Mouse (Mus musculus): ENCODE data around the gene Nat10. TPM values are rescaled to one million over a fixed set of nuclear protein-coding genes. Genes with fewer than 3 reads are reported as not detected.

Gene Nat10
- polyA plus RNA-seq (2014; fragmentation: Nextera tagmentation; extraction: Ambion mirVana), result 20.8 and 23.9 TPM in 2 replicates

GRCm38 (mm10) chr2:103760906-103761716, at the start of gene Nat10:
Gene Nat10, minus strand, starts transcription at chr2:103761270.
- no peaks in the 10 kb centered on the region for H3K9me3 ChIP-seq (replicated peaks; ENCODE audit: control insufficient read depth, low read length)
- peak; percentile 94 for ATAC-seq (replicated peaks; ENCODE audit: insufficient number of reproducible peaks, low FRiP score, low TSS enrichment, low read depth)
- peak within 1 kb of the TSS; percentile 82 for H3K4me2 ChIP-seq (ENCODE audit: low read depth, low read length)
- peak within 1 kb of the TSS; percentile 70 for H3K9ac ChIP-seq (replicated peaks; ENCODE audit: low read length)
- peak within 1 kb of the TSS; percentile 67; the same call in 1 of the 2 replicates for H3K27ac ChIP-seq (replicated peaks; ENCODE audit: low read depth, low read length)
- peak; percentile 99 for DNase-seq (ENCODE audit: low spot score)
- H3K4me3 ChIP-seq (ENCODE audit: low read depth, low read length), result peak within 1 kb of the TSS; percentile 77
- peaks cover 2% of the 10 kb centered on the region; the same call in 1 of the 2 replicates for H3K36me3 ChIP-seq (replicated peaks; ENCODE audit: control insufficient read depth, insufficient read depth, low read depth, low read length)
- WGBS, result under 1% methylated on average over 47 of the region's 47 CpGs
- no peaks in the 10 kb centered on the region for H3K27me3 ChIP-seq (ENCODE audit: control insufficient read depth, insufficient read depth, low read length)
- H3K4me1 ChIP-seq (ENCODE audit: control insufficient read depth, insufficient read depth, low read length), result no peaks in the 10 kb centered on the region

GRCm38 (mm10) chr2:103810412-103810811, 49.3 kb upstream of the Nat10 start:
- Histone ChIP-seq H3K4me1 (ENCODE audit: control insufficient read depth, insufficient read depth, low read length) (no peaks in the 10 kb centered on the region), H3K4me3 (ENCODE audit: low read depth, low read length) (no peak overlapping the region), H3K9ac (replicated peaks; ENCODE audit: low read length) (no peak overlapping the region), H3K4me2 (ENCODE audit: low read depth, low read length) (no peak overlapping the region), H3K36me3 (replicated peaks; ENCODE audit: control insufficient read depth, insufficient read depth, low read depth, low read length) (no peaks in the 10 kb centered on the region), H3K9me3 (replicated peaks; ENCODE audit: control insufficient read depth, low read length) (no peaks in the 10 kb centered on the region), H3K27ac (replicated peaks; ENCODE audit: low read depth, low read length) (no peak overlapping the region), H3K27me3 (ENCODE audit: control insufficient read depth, insufficient read depth, low read length) (no peaks in the 10 kb centered on the region)
- DNase-seq (ENCODE audit: low spot score), result no peak
- no peak for ATAC-seq (replicated peaks; ENCODE audit: insufficient number of reproducible peaks, low FRiP score, low TSS enrichment, low read depth)
- WGBS, result 81% methylated on average over 6 of the region's 6 CpGs

- H3K9me3 ChIP-seq (replicated peaks; ENCODE audit: control insufficient read depth, low read length), result no peaks in the 10 kb centered on the region
- ATAC-seq (replicated peaks; ENCODE audit: insufficient number of reproducible peaks, low FRiP score, low TSS enrichment, low read depth) (no peak), DNase-seq (ENCODE audit: low spot score) (no peak)
- H3K4me3 ChIP-seq (ENCODE audit: low read depth, low read length), result no peak overlapping the region
- no peak overlapping the region for H3K9ac ChIP-seq (replicated peaks; ENCODE audit: low read length)
- H3K4me1 ChIP-seq (ENCODE audit: control insufficient read depth, insufficient read depth, low read length), result no peaks in the 10 kb centered on the region
- H3K27me3 ChIP-seq (ENCODE audit: control insufficient read depth, insufficient read depth, low read length), result no peaks in the 10 kb centered on the region
- H3K4me2 ChIP-seq (ENCODE audit: low read depth, low read length), result no peak overlapping the region
- H3K36me3 ChIP-seq (replicated peaks; ENCODE audit: control insufficient read depth, insufficient read depth, low read depth, low read length), result no peaks in the 10 kb centered on the region
- no peak overlapping the region for H3K27ac ChIP-seq (replicated peaks; ENCODE audit: low read depth, low read length)
These were observed 47.4 kb upstream of the Nat10 start for GRCm38 (mm10) chr2:103808466-103808865.

- no peaks in the 10 kb centered on the region for H3K27me3 ChIP-seq (ENCODE audit: control insufficient read depth, insufficient read depth, low read length)
- H3K9me3 ChIP-seq (replicated peaks; ENCODE audit: control insufficient read depth, low read length), result no peaks in the 10 kb centered on the region
- DNase-seq (ENCODE audit: low spot score), result no peak
- no peak overlapping the region for H3K9ac ChIP-seq (replicated peaks; ENCODE audit: low read length)
- H3K27ac ChIP-seq (replicated peaks; ENCODE audit: low read depth, low read length), result no peak overlapping the region
- ATAC-seq (replicated peaks; ENCODE audit: insufficient number of reproducible peaks, low FRiP score, low TSS enrichment, low read depth), result no peak
- no peaks in the 10 kb centered on the region for H3K36me3 ChIP-seq (replicated peaks; ENCODE audit: control insufficient read depth, insufficient read depth, low read depth, low read length)
- H3K4me1 ChIP-seq (ENCODE audit: control insufficient read depth, insufficient read depth, low read length), result no peaks in the 10 kb centered on the region
- no peak overlapping the region for H3K4me2 ChIP-seq (ENCODE audit: low read depth, low read length)
- 75% methylated on average over 5 of the region's 5 CpGs for WGBS
- no peak overlapping the region for H3K4me3 ChIP-seq (ENCODE audit: low read depth, low read length)
These were observed 42.9 kb upstream of the Nat10 start for GRCm38 (mm10) chr2:103803770-103804530.

- no peak overlapping the region for H3K27ac ChIP-seq (replicated peaks; ENCODE audit: low read depth, low read length)
- no peak overlapping the region for H3K4me3 ChIP-seq (ENCODE audit: low read depth, low read length)
- DNase-seq (ENCODE audit: low spot score) (no peak), ATAC-seq (replicated peaks; ENCODE audit: insufficient number of reproducible peaks, low FRiP score, low TSS enrichment, low read depth) (no peak)
- H3K4me2 ChIP-seq (ENCODE audit: low read depth, low read length), result no peak overlapping the region
- no peaks in the 10 kb centered on the region for H3K9me3 ChIP-seq (replicated peaks; ENCODE audit: control insufficient read depth, low read length)
- H3K36me3 ChIP-seq (replicated peaks; ENCODE audit: control insufficient read depth, insufficient read depth, low read depth, low read length), result no peaks in the 10 kb centered on the region
- H3K27me3 ChIP-seq (ENCODE audit: control insufficient read depth, insufficient read depth, low read length), result no peaks in the 10 kb centered on the region
- no peak overlapping the region for H3K9ac ChIP-seq (replicated peaks; ENCODE audit: low read length)
- no peaks in the 10 kb centered on the region for H3K4me1 ChIP-seq (ENCODE audit: control insufficient read depth, insufficient read depth, low read length)
- WGBS, result 80% methylated on average over 1 of the region's 1 CpGs
These were observed 41.4 kb upstream of the Nat10 start for GRCm38 (mm10) chr2:103802422-103802821.

- Histone ChIP-seq H3K27me3 (ENCODE audit: control insufficient read depth, insufficient read depth, low read length) (no peaks in the 10 kb centered on the region), H3K4me3 (ENCODE audit: low read depth, low read length) (peak within 1 kb of the TSS; percentile 97), H3K27ac (replicated peaks; ENCODE audit: low read depth, low read length) (peak within 1 kb of the TSS; percentile 100), H3K36me3 (replicated peaks; ENCODE audit: control insufficient read depth, insufficient read depth, low read depth, low read length) (no peaks in the 10 kb centered on the region), H3K9me3 (replicated peaks; ENCODE audit: control insufficient read depth, low read length) (no peaks in the 10 kb centered on the region), H3K4me2 (ENCODE audit: low read depth, low read length) (peak within 1 kb of the TSS; percentile 50), H3K9ac (replicated peaks; ENCODE audit: low read length) (peak within 1 kb of the TSS; percentile 99), H3K4me1 (ENCODE audit: control insufficient read depth, insufficient read depth, low read length) (no peaks in the 10 kb centered on the region)
- ATAC-seq (replicated peaks; ENCODE audit: insufficient number of reproducible peaks, low FRiP score, low TSS enrichment, low read depth) (peak; percentile 93), DNase-seq (ENCODE audit: low spot score) (peak; percentile 94)
- 0% methylated on average over 32 of the region's 33 CpGs for WGBS
These were observed 36.5 kb upstream of the Nat10 start, which contains the start of gene Caprin1 for GRCm38 (mm10) chr2:103797491-103798009. Gene Caprin1, minus strand, starts transcription at chr2:103797649.

GRCm38 (mm10) chr2:103796861-103797466, 35.9 kb upstream of the Nat10 start:
- ATAC-seq (replicated peaks; ENCODE audit: insufficient number of reproducible peaks, low FRiP score, low TSS enrichment, low read depth) (peak; percentile 66), DNase-seq (ENCODE audit: low spot score) (peak; percentile 92)
- H3K9ac ChIP-seq (replicated peaks; ENCODE audit: low read length), result peak overlapping the region; percentile 99
- no peaks in the 10 kb centered on the region for H3K4me1 ChIP-seq (ENCODE audit: control insufficient read depth, insufficient read depth, low read length)
- peak overlapping the region; percentile 100 for H3K27ac ChIP-seq (replicated peaks; ENCODE audit: low read depth, low read length)
- no peaks in the 10 kb centered on the region for H3K9me3 ChIP-seq (replicated peaks; ENCODE audit: control insufficient read depth, low read length)
- H3K36me3 ChIP-seq (replicated peaks; ENCODE audit: control insufficient read depth, insufficient read depth, low read depth, low read length), result no peaks in the 10 kb centered on the region
- WGBS, result 0% methylated on average over 42 of the region's 72 CpGs
- peak overlapping the region; percentile 97 for H3K4me3 ChIP-seq (ENCODE audit: low read depth, low read length)
- peak overlapping the region; percentile 50 for H3K4me2 ChIP-seq (ENCODE audit: low read depth, low read length)
- H3K27me3 ChIP-seq (ENCODE audit: control insufficient read depth, insufficient read depth, low read length), result no peaks in the 10 kb centered on the region

Measured in embryonic facial prominence, embryonic 11.5 days (tissue).